In genomic region chr15:6909669-6910068, GRCm38 (mm10) we compare ENCODE assay signal across 8 mouse cellular contexts. TPM values are rescaled to one million over a fixed set of nuclear protein-coding genes. Genes with fewer than 3 reads are reported as not detected.
A peak's percentile ranks its signal among the peaks of the same experiment; 100 is the strongest.
DNase-seq lines count a peak whose midpoint lies in the region; ATAC-seq and TF ChIP-seq lines count a peak whose summit lies in the region.

No protein-coding gene starts in this region.

- peak overlapping the region; percentile 8; the same call in 1 of the 2 replicates for H3K4me3 ChIP-seq in layer of hippocampus, adult 2 months
- H3K4me3 ChIP-seq in lung, adult 2 months (replicated peaks; ENCODE audit: extremely low read depth, low read depth, low read length): no peak overlapping the region

- 2% methylated on average over 11 of the region's 11 CpGs for WGBS in lung, adult 2 months

- ATAC-seq in neutrophil, adult 5-6 weeks (ENCODE audit: extremely low read depth, insufficient number of reproducible peaks, low FRiP score, poor library complexity, severe bottlenecking): peak; percentile 64

- peaks cover 8% of the 10 kb centered on the region for H3K4me1 ChIP-seq in lung, adult 2 months (ENCODE audit: control insufficient read depth, insufficient read depth, low read length)

- no peak for TF ChIP-seq POLR2A in lung, adult 2 months (IDR thresholded peaks at IDR 0.05; ENCODE audit: borderline replicate concordance, extremely low read depth, low read depth, low read length)

- DNase-seq in ES-CJ7 (ENCODE audit: low read depth, low spot score): peak; percentile 91
- DNase-seq in cerebellum, adult 11-12 months: peak; percentile 66
- peak; percentile 89 for DNase-seq in forelimb bud, embryonic 11.5 days (ENCODE audit: low read depth, low spot score)
- peak; percentile 95 for DNase-seq in heart, postnatal 4 days
- DNase-seq in layer of hippocampus, adult 2 months (ENCODE audit: low spot score in 2 of 2): peak; percentile 92 to 95
- DNase-seq in lung, adult 2 months: peak; percentile 85
- DNase-seq in testis, postnatal 14 days (ENCODE audit: low spot score): peak; percentile 85

- peak; percentile 98 for TF ChIP-seq CTCF in layer of hippocampus, adult 2 months (conservative IDR thresholded peaks at IDR 0.05)
- TF ChIP-seq CTCF in lung, adult 2 months (IDR thresholded peaks at IDR 0.05; ENCODE audit: insufficient read depth, low read length): peak; percentile 87

- peak overlapping the region; percentile 1; the same call in 1 of the 2 replicates for H3K27ac ChIP-seq in layer of hippocampus, adult 2 months

RNA-seq across cellular contexts. Expression of gene Osmr, which starts 34.9 kb away (rescaled TPM):
- total RNA-seq in heart, postnatal 4 days (2021): 1 to 10 TPM; 7.7 to 8.4 TPM
- total RNA-seq in layer of hippocampus, adult 2 months (2021): 1 to 10 TPM; 2.4 to 4.0 TPM
- 11.5 and 13.1 TPM in 2 replicates for polyA plus RNA-seq in lung, adult 2 months (2012; rRNA removed)
- 0.23 TPM in 1 of 2 replicates, not detected in the other for total RNA-seq in neutrophil, adult 5-6 weeks (2017)
